Mouse (Mus musculus) erythroblast, adult 5-6 weeks (primary cell): ENCODE results near the gene Ddx18. TPM values are rescaled to one million over a fixed set of nuclear protein-coding genes. Genes with fewer than 3 reads are reported as not detected.

Experiments
- ATAC-seq: replicated peaks from 2 replicates; pipeline ENCODE4 v1.8.0; 2016; ENCODE audit warnings: moderate number of reproducible peaks, mild to moderate bottlenecking, moderate TSS enrichment, inconsistent platforms; ENCODE audit not compliant: poor library complexity, low FRiP score, severe bottlenecking
- total RNA-seq, 2 experiments: library from RNA; stranded (forward) in 1 of 2; stranded (reverse) in 1 of 2; fragments of 150-400 nt in 1 of 2; fragments of 200-764, 138-1000 nt in 1 of 2; gene quantifications; 2 replicates each; pipeline versions ENCODE4 v1.2.3 to v1.2.4; 2015 to 2017; ENCODE audit warnings: low replicate concordance in 2 of 2

Ddx18 gene
- total RNA-seq, 2 experiments from 2014 or later: 9.7 to 20.9 TPM

- no peak for ATAC-seq
These were observed 39.4 kb downstream of the Ddx18 start, which contains the start of gene Htr5b for GRCm38 (mm10) chr1:121528399-121528720. Htr5b (minus strand) TSS chr1:121528465.

- ATAC-seq: no peak
These were observed 40.0 kb downstream of the Ddx18 start for GRCm38 (mm10) chr1:121527600-121528398.

- ATAC-seq: no peak
These were observed 40.7 kb downstream of the Ddx18 start for GRCm38 (mm10) chr1:121527061-121527460.

- ATAC-seq: no peak
These were observed 49.2 kb downstream of the Ddx18 start for GRCm38 (mm10) chr1:121518609-121519008.

GRCm38 (mm10) chr1:121511966-121512365 is 55.8 kb downstream of the Ddx18 start:
- ATAC-seq: no peak

- ATAC-seq: no peak
These were observed 56.6 kb downstream of the Ddx18 start for GRCm38 (mm10) chr1:121511186-121511585.

GRCm38 (mm10) chr1:121510420-121511140 is 57.2 kb downstream of the Ddx18 start:
- ATAC-seq: no peak

- ATAC-seq: no peak
These were observed 59.1 kb downstream of the Ddx18 start for GRCm38 (mm10) chr1:121508729-121509128.

Other genes with a start within 250 kb of the Ddx18 start
- 6.3 TPM in 2 replicates for gene Insig2, start 235.4 kb downstream of the Ddx18 start, total RNA-seq (2015; ENCODE audit: low replicate concordance)
- 2.9 and 13.6 TPM in 2 replicates for gene Insig2, start 235.4 kb downstream of the Ddx18 start, total RNA-seq (2017; ENCODE audit: low replicate concordance)
- gene Ccdc93, start 136.9 kb downstream of the Ddx18 start, total RNA-seq (2015; ENCODE audit: low replicate concordance): 1.9 and 7.9 TPM in 2 replicates
- gene Ccdc93, start 136.9 kb downstream of the Ddx18 start, total RNA-seq (2017; ENCODE audit: low replicate concordance): 3.8 and 6.3 TPM in 2 replicates
- not detected in 2 replicates for gene Htr5b, start 39.5 kb downstream of the Ddx18 start, total RNA-seq (2015; ENCODE audit: low replicate concordance)
- not detected in 2 replicates for gene Htr5b, start 39.5 kb downstream of the Ddx18 start, total RNA-seq (2017; ENCODE audit: low replicate concordance)